Mouse (Mus musculus): ENCODE measurements around the gene Iqgap3.

DNA sequence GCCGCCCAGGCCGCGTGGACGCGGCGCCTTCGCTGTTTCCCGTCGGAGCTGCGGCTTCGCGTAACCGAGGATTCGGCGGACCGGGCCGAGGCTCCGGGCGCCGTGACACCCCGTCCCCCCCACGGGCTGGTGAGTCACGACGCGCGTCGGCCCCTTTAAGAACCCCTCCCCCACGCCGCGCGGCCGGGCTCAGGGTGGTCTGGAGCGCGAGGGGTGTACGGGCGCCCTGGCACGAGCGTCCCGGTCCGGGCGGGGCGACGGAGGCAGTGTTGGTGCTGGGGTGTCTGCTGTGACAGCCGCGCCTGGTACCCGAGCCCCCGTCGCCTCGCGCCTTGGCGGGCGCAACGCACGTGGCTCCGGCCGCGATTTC, 60.8 kb downstream of the Iqgap3 start:
- TF ChIP-seq CTCF (IDR thresholded peaks at IDR 0.05; ENCODE audit: borderline replicate concordance, insufficient read depth, low read depth, low read length) (no peak), POLR2A (IDR thresholded peaks at IDR 0.05; ENCODE audit: borderline replicate concordance, insufficient read depth, low read length) (no peak)

All from cerebellum, adult 2 months (tissue).